Mouse (Mus musculus) activated CD4-positive, CD25-positive, alpha-beta regulatory T cell, adult 4 months (primary cell): ENCODE results near the gene Tax1bp1. TPM values are rescaled to one million over a fixed set of nuclear protein-coding genes. Genes with fewer than 3 reads are reported as not detected.

Source experiments
- ATAC-seq: one replicate; pipeline ENCODE4 v1.8.0; 2017
- polyA plus RNA-seq, 2 experiments: library from polyadenylated mRNA; unstranded; fragments of 100-300 nt; shearing (Covaris generic); gene quantifications; one replicate each; pipeline ENCODE4 v1.2.1; 2017

The Tax1bp1 gene
- polyA plus RNA-seq, 2 experiments from 2014 or later: 210 to 248 TPM

DNA sequence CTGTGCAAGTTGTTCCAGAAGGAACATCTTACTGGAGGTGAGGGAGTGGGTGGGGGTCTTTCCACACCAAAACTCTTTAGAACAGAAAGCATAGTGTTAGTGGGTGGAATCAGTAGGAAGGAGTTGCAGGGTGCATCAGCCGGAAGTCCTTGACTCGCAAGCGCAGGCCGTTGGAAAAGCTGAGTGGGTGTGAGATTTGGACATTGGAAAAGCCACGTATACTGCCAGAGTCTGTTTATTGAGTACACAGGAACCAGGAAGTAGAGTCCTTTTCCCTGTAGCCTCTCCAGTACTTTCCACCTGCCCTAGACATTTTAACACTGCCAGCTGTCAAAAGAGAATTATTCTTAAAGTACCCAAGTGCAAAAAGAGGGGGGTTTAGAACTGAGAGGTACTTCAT, 5.7 kb upstream of the Tax1bp1 start:
- ATAC-seq: no peak

DNA sequence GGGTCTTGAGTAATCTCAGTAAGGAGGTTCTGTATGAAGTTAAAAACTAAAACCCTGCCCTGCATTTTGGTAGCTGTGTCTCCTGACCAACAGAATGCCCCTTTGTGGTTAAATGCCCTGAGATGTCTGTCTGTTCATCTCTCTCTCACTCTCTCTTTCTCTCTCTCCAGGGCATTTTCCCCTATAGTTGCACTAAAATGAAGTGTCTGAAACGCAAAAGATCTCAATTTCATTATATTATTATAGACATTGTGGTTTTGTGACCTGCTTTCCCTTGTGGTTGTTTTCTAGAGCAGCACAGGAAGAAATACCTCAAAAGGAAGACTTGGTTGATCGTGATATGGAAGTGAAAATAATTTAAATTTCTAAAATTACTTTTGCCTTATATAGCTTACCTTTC, 966 bp upstream of the Tax1bp1 start:
- no peak for ATAC-seq

DNA sequence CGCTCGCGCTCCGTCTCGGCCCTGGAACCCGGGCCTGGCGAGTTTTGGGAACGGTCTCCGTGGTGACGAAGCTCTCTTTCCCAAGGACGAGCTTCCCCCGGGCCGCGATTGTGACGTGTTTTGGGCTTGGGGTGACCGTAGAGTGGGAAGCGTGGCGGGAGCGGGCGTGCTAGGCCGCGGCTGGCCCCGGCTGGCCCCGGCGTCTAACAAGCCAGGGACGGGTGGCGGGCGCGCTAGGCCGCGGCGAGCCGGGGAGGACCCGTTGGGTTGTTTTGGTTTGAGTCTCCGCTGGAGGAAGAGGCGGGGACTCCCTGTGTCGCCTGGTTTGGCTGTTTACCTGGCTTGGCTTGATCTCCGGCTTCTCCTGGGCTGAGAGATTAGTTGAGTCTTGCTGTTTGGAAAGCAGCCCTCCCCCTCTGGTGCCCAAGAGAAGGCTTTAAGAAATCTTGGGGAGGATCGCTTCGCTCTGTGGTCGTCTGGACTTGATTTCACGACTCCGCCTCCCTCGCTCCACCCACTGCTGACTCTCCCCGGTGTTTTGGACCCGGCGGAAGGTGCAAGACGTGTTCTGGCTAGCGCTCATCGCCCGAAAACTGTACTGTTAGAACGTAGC, 474 bp downstream of the Tax1bp1 start:
- ATAC-seq: peak; percentile 71

DNA sequence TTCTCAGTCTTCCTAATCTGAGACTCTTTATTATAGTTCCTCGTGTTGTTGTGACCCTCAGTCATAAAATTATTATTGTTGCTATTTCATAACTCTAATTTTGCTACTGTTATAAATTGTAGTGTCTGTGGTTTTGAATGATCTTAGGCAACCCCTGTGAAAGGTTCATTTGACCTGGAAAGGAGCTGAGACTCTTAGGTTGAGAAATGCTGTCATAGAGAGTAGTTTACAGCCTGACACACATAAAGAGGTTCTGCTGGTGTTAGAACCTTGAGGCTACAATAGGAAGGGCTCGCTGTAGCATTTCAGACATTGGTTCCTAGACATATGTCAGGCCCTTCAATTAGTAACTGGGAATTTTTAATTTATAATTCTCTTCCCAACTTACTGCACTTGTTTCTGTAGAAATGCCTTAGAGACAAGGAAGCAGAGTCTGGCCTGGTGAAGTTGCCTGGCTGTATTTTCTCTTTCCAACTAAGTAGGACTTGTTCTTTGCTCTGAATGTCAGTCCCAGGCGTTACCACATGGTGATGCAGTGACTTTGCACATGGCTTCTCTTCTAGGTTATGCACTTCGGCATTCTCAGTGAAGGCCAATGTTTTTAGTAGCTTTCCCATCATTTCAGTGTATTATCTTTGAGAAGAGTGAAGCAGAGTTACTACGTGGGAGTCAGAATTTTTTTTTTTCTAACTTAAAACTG, 4.1 kb downstream of the Tax1bp1 start:
- no peak for ATAC-seq

DNA sequence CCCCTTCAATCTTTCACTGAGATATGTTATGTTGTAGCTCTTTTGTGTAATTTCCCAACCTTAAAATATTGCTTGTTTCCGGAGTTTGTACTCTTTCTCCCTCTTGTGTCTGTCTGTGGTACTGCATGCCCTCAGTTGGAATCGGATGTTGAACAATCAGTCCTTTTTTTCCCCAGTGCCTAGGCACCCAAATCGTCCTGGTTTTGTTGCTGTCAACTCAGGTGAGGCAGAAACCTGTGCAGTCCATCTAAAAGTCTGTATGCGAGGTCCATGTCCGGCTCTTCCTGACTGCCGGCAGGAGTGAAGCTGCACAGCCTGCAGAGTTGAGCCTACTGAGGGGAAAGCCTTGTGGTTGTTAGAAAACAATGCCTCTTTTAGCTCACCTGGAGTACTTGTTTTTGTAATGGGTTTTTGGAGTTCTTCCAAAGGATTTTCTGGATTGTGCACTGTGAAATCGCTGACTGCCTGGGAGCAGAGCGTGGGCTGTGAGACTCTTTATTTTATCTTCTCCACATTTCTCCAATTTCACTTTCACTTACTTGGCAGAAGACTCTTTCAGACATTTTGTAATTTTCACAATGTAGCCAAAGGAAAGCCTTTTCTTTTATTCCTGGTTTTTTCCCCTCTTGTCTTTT, 11.4 kb downstream of the Tax1bp1 start:
- peak; percentile 79 for ATAC-seq

DNA sequence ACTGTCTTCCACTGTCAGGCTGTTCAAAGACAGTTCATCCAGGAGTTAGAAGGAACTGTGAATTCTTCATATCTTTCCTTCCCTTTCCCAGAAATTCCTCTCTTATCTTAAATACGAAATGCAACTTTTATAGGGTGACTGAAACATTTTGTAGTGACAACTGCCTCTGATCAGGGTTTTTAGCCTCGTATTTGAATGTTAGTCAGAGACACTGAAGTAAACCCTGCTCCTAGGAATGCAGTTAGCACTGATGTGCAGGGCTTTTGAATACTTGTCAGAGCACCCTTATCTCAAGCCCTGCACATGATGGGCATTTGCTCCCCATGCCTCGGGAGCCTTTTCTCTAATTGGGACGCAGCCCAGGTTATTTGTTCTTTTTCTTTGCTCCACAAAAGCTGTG, 16.8 kb downstream of the Tax1bp1 start:
- no peak for ATAC-seq

DNA sequence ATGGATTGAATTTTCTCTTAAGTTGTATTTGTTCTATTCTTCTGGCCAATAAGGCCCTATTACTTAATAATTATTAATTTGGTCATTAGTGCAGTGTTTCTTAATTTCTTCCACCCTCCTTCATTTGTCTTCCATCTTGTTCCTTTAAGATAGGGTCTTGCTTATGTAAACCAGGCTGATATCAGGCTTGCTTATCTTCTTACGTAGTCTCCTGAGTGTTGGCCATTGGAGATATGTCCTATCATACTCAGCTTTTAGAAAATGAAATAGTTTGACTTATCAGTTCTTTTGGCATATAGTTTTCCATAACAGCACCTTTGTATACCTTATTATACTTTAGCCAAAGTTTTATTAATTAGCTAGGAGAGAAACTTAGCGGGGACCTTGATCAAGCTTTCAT, 21.1 kb downstream of the Tax1bp1 start:
- ATAC-seq: no peak

DNA sequence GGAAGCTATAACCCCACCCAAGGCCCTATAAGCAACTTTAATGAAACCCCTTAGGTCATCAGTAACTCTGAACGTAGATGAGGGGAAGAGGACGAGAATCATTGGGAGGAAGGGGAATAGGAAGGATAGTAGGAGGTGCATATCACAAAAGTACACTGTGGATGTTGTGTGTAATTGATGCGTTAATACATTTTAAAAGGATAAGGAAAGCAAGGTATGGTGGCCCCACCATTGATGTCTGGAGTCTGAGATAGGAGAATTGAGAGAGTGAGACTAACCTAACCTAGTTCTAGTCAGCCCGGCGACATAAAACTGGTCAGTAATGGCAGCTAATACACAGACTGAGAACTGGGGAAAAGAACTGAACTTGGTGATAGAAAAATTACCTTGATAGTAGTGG, 39.3 kb downstream of the Tax1bp1 start:
- no peak for ATAC-seq

DNA sequence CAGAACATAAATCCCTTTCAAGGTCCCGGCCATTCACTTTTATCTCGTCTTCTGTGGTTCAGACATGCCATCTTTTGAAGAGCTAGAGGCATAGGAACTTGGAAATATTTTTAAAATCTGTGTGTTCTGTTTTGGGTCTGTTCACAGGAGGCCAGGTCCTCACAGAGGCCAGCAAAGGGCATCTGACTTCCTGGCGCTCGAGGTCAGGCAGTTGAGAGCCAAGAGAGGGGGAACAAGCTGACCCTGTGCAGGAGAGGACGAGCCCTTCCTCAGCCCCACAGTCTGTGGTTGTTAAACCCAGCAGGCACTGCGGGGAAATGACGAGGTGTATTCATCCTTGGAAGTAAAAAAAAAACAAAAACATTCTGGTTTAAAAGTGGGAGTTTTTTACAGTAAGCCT, 51.7 kb downstream of the Tax1bp1 start:
- ATAC-seq: no peak

DNA sequence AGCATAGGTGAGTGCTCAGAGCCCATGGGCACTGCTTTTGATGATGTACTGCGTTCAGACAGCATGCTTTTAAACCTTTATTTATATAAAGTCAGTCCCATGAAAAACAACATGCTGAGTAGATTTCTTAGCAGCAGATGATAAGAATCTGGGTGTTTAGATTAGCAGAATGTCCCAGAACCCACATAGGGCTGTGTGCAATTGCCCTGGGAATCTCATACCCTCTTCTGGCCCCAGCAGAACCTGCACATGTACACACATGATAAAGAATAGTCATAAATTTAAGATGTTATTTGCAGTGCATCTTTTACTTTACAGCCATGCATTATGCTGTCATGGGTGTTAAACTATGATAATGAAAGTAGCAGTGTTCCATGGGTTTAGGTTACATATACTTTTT, 57.3 kb downstream of the Tax1bp1 start:
- no peak for ATAC-seq

DNA sequence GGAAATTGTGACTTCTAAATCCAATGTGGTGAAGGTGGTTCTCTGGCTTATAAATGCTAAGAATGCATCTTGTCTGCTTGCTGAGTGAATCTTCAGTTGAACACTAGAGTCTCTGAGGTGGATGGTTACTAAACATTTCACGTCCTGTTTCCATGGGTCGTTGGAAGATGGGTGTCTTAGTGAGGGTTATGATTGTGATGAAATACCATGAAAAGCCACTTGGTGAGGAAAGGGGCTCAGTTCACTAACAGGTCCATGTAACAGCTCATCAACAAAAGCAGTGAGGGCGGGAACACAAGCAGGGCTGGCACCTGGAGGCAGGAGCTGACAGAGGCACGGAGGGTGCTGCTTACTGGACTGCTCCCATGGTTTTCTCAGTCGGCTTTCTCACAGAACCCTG, 59.6 kb downstream of the Tax1bp1 start:
- no peak for ATAC-seq

DNA sequence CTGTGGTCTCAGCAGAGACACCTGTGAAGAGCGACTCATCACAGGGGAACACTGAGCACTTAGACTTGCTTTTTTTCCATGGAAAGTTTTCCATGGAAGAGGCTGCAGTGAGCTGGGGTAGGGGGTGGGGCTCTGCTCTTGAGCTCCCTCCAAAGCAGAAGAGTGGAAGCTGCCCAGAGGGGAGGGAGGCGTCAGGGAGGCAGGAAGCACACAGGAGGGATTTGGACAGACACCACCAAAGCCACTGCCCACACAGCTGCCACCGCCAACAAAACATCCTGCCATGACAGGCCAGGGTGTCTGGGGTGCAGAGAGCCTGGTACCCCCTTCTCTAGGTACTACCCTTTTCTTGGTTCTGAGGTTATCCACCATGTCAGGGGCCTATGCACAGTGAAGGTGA, 61.8 kb downstream of the Tax1bp1 start:
- no peak for ATAC-seq

DNA sequence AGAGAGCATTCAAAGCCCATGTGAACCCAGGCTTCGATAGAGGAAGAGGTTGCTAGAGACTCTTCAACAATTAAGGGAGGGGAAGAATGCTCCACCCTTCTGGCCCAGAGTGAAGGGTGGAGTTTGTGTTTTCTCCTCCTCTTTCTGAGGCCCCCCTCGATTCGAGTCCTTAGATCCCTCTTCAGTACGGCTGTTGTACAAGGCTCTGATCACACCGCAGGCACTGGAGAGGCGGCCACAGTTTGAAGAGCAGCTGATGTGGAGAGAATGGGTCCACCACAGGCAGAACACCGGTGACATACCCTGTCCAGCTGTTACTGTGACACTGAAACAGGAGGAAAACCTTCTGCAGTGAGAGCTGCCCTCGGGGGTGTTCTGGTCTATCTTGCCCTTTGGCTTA, 62.4 kb downstream of the Tax1bp1 start:
- no peak for ATAC-seq

DNA sequence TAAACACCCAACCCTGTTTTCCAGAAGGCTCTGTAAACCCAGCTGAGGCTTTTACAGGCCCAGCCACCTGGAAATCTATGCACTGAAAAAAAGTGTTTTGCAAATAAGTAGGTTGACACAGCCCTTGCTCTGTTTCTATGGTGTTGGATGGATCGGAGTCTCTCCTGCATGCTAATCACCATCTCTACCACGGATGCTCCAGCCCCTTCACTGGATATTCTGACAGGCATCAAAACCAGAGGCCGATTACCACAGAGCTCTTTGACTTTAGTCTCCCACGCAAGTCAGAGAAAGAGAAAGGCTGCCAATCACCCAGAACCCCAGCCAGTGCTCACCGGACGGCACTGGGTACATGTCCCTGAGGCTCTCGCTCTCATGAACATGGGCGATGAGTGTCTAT, 63.5 kb downstream of the Tax1bp1 start:
- no peak for ATAC-seq

DNA sequence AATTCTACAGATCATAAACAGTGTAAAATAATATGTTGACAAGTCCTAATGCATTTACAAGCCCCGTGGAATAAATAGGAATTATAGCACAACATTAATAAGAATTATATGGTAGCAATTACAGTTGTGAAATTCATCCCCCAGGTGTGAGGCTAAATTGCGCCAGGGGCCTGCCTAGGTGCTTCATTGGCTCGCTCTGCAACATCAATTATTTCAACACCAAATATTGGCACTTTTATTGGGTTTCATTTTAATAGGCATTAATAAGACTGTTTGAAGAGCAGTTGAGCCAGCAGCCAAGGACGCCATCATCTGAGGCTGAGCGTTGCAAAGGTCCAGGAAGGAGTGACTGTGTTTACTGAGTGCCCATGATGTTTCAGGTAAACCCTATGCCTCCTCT, 65.0 kb downstream of the Tax1bp1 start:
- no peak for ATAC-seq

DNA sequence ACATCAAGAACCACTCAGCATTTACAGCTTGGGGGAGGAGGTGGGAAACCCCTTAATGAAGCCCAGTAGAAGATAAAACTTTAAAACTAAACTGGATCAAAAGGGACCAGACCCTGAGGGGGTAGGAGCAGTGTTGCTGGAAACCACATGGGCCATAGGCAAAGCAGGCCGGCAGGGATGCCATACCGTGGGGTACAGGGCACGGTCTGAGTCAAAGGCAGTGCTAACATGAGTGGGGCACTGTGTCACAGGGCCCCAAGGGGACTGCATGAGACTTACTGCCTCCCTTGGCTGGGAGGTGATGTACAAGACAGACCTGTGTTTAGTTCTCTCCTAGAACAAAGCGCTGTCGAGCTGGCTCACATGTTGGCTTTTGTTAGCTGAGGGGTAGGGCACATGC, 66.0 kb downstream of the Tax1bp1 start:
- ATAC-seq: no peak

DNA sequence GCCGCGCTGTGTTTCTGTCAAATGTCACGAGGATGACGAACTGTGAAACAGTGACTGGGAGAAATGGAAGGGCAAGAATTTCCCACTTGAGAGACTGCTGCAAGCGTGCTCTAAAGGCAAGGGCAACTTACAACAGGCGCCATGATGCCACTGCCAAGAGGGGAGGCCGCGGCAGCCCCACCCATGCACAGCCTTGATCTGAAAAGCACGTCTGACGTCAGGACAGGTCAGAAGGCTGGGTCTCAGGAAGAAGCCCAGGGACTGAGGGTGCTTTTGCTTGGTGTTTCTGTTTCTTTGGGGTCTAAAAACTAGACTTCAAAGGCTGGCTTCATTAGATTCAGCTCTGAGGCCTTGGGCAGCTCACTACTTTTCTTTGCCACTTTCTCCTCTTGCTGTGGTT, 76.8 kb downstream of the Tax1bp1 start:
- no peak for ATAC-seq

DNA sequence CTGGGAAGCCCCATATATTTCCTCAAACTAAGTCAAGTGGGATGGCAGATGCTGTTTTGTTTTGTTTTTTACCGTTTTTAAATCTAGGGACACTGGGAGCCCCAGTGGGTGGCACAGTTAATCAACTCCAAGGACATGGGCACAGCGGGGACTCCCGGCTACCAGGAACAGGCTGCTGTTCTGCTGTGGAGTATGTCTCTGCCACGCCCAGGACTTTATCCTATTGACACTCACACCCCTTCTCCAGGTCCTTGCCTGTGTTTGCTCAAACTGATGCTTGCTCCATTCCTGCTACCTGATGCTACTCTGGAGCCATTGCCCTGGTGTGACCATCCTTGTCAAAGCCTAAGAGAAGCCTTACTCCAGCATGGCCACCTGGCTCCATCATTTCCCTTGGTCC, 77.3 kb downstream of the Tax1bp1 start:
- ATAC-seq: no peak

DNA sequence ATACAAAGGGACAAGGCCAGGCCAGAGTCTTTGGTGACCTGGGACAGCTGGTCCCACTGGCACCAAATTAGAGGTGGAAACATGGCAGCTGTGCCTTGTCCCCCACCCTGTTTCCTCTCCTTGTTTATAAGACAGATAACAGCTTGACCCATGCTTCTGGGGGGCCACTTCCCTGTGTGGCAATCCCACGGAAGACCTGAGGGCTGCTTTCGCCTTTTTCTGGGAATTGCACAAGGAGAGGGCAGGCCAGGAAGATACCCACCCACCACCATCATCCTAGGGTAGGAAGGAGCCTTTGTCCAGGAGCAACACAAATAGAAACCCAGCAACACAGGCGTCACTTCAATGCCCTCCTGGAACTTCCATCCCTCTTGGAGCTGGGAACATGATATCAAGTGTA, 78.9 kb downstream of the Tax1bp1 start:
- no peak for ATAC-seq

DNA sequence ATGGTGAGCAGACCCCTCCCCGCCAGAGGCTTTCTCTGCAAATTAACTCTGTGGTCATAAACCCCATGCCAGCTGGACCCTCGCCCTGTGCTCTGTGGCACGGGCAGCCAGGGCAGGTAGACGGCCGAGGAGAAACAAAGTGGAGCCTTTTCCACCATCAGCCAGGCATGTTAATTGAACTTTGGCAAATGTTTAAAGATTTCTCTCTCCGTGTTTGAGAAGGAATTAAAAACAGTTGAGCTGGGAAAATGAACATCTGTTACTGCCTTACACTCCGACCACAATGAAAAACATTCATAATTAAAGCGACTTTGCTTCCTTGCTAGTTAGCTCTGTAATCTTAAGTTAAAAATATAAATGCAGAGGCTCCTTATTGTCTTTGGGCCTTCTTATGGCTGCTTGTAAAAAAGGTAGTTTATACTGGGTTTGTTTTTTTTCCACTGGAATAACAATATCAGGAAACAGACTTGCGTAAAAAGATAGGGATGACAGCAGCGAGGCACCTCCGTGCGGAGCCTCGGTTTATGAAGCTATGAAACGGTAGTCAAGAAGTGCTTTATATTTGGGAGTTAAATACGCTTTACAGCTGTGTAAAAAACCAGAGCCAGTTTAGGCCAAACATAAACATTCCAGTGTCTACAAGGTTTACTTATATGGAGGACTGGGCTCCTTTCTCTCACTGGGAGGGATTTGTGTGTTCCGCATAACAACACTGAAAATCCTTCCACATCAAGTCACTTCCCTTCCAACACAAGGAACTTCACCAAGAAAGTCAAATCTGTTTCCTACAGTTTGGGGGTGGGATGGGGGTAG, 81.7 kb downstream of the Tax1bp1 start:
- no peak for ATAC-seq

DNA sequence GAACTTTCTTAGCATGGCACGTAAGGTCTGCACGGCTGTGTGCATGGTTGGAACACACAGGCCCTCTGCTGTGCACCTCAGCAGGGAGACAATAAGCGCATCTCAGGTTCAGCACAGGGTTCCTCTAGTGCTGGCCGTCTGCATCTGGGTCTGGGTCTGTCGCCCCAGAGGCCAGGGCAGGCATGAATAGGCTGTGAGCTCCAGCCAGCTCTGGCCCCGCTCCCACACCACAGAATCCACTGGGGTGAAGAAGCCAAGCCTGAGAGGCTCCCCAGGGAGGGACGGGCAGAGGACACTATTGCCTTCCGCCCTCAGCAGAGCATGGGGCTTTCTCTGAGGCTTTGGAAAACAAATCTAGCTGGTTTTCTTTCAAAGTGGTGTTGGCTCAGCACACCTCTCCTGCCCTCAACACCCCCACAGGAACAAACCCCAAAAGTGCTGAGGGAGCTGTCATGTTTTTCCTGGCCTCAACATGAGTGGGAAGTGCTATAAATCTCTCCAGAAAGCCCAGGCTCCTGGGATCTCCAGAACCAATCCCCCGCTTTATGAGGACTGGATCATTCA, 82.6 kb downstream of the Tax1bp1 start:
- no peak for ATAC-seq

DNA sequence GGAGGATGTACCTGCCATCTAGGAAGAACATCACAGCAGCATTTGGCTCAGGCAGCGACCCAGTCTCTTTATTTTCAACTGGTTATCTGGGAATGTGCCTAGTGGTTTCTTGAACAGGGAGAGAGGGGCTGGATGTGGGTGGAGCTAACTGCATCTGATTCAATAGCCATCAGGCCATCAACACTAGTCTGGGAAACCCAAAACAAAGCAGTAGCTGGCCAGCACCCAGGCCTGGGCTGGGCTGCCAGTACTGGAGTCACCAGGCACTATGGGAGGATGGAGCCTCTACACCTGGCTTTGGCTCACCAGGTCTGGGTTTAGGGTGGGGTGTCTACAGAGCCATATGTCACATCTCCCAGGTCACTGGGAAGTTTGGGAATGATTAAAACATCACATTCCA, 83.2 kb downstream of the Tax1bp1 start:
- ATAC-seq: no peak

DNA sequence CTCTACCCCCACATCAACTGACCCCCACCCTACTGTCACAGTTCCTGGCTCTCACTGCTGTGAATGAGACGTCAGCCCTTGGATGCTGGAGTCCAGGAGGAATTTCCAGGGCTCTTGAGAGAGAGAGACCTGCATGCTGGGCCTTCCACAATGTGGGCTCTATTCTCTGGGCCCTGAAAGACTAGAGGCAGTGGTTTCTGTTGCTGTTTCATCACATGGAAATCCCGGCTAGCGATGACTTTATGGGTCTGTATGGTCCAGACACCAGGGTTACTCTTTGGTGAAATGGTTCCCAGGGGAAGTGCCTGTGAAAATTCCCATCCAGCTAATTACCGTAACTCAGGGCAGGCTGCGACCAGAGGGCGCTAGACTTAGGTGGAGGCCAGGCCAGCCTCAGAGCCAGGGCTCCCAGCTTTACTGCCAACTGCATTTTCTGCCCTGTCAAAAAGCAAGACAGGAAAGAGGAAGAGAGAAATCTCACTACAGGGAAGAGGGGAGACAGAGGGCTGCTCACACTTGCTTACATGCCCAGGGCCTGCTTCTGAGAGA, 83.8 kb downstream of the Tax1bp1 start:
- ATAC-seq: no peak
